Mouse (Mus musculus) erythroid progenitor cell, adult 5-6 weeks (primary cell): ENCODE results near the gene Amigo1. TPM values are rescaled to one million over a fixed set of nuclear protein-coding genes. Genes with fewer than 3 reads are reported as not detected.

Source experiments
- ATAC-seq: replicated peaks from 2 replicates; pipeline ENCODE4 v1.8.0; 2016; ENCODE audit warnings: moderate number of reproducible peaks, mild to moderate bottlenecking, moderate TSS enrichment, inconsistent platforms; ENCODE audit not compliant: poor library complexity, low FRiP score, severe bottlenecking
- total RNA-seq, 2 experiments: library from RNA; stranded (forward) in 1 of 2; stranded (reverse) in 1 of 2; fragments of 150-400 nt in 1 of 2; fragments of 186-747, 209-891 nt in 1 of 2; gene quantifications; 2 replicates each; pipeline versions ENCODE4 v1.2.3 to v1.2.4; 2015 to 2017; ENCODE audit warnings: low replicate concordance in 2 of 2

Gene Amigo1
- total RNA-seq, 2 experiments from 2014 or later: 0.38 TPM; not detected in 1

- ATAC-seq: no peak
These were observed 7.1 kb upstream of the Amigo1 start for GRCm38 (mm10) chr3:108178756-108179715.

GRCm38 (mm10) chr3:108180514-108180913 is 5.6 kb upstream of the Amigo1 start:
- no peak for ATAC-seq

- ATAC-seq: no peak
These were observed 1.4 kb upstream of the Amigo1 start for GRCm38 (mm10) chr3:108184742-108185141.

GRCm38 (mm10) chr3:108185460-108186097 is 556 bp upstream of the Amigo1 start:
- ATAC-seq: no peak

- 0 out of 2 replicates have a peak, but pooled peaks have one; percentile 16 for ATAC-seq
These were observed 1.1 kb downstream of the Amigo1 start for GRCm38 (mm10) chr3:108187111-108187795.

GRCm38 (mm10) chr3:108188716-108189490 is 2.8 kb downstream of the Amigo1 start:
- ATAC-seq: no peak

GRCm38 (mm10) chr3:108189897-108190296 is 3.8 kb downstream of the Amigo1 start:
- no peak for ATAC-seq

GRCm38 (mm10) chr3:108193686-108194085 is 7.6 kb downstream of the Amigo1 start:
- no peak for ATAC-seq

- ATAC-seq: no peak
These were observed 9.2 kb downstream of the Amigo1 start for GRCm38 (mm10) chr3:108195287-108195686.

- ATAC-seq: no peak
These were observed 9.9 kb downstream of the Amigo1 start for GRCm38 (mm10) chr3:108195941-108196590.

- ATAC-seq: no peak
These were observed 10.9 kb downstream of the Amigo1 start for GRCm38 (mm10) chr3:108197066-108197497.

- ATAC-seq: no peak
These were observed 13.1 kb downstream of the Amigo1 start for GRCm38 (mm10) chr3:108199231-108199630.

GRCm38 (mm10) chr3:108200329-108201323 is 14.5 kb downstream of the Amigo1 start, which contains the start of gene Cyb561d1:
Cyb561d1 (minus strand) TSS chr3:108201212.
- peak; percentile 91 for ATAC-seq

GRCm38 (mm10) chr3:108202506-108202905 is 16.4 kb downstream of the Amigo1 start:
- no peak for ATAC-seq

- ATAC-seq: no peak
These were observed 17.1 kb downstream of the Amigo1 start for GRCm38 (mm10) chr3:108203212-108203611.

GRCm38 (mm10) chr3:108203621-108204325 is 17.6 kb downstream of the Amigo1 start:
- no peak for ATAC-seq

GRCm38 (mm10) chr3:108204470-108204869 is 18.3 kb downstream of the Amigo1 start:
- no peak for ATAC-seq
